In genomic region chr12:106055799-106056198, GRCm38 (mm10) we compare ENCODE assay signal across 9 mouse cellular contexts. TPM values are rescaled to one million over a fixed set of nuclear protein-coding genes. Genes with fewer than 3 reads are reported as not detected.
DNase-seq lines count a peak whose midpoint lies in the region; ATAC-seq and TF ChIP-seq lines count a peak whose summit lies in the region.
"Had no signal": no experiment of that assay in that cellular context is flagged by ENCODE, and none has a peak within 500 bp of the region (broad histone marks: within the 10 kb centered on the region; RNA-seq: fewer than 3 reads in every experiment).

No protein-coding gene starts in this region.

- no peak overlapping the region for H3K9ac ChIP-seq in ES-Bruce4 (ENCODE audit: low read depth, poor library complexity, severe bottlenecking)
- no peak overlapping the region for H3K9ac ChIP-seq in heart, postnatal 0 days (replicated peaks; ENCODE audit: low read depth, low read length)
- no peak overlapping the region for H3K9ac ChIP-seq in lung, embryonic 15.5 days
- H3K9ac ChIP-seq: limb, embryonic 12.5 days had no signal

- no peak overlapping the region for H3K4me3 ChIP-seq in ES-Bruce4 (ENCODE audit: low read depth, low read length)
- H3K4me3 ChIP-seq in bone marrow macrophage, adult 2 months (ENCODE audit: insufficient read depth, low read length) = no peak overlapping the region
- no peak overlapping the region for H3K4me3 ChIP-seq in heart, postnatal 0 days (ENCODE audit: low read depth, low read length)
- H3K4me3 ChIP-seq in lung, embryonic 15.5 days = no peak overlapping the region
- H3K4me3 ChIP-seq: limb, embryonic 12.5 days had no signal

- H3K36me3 ChIP-seq in ES-Bruce4 (ENCODE audit: control insufficient read depth, insufficient read depth, low read length, poor library complexity, severe bottlenecking) = peaks cover 3% of the 10 kb centered on the region
- peaks cover 37% of the 10 kb centered on the region for H3K36me3 ChIP-seq in heart, postnatal 0 days (replicated peaks; ENCODE audit: control insufficient read depth, insufficient read depth, low read length)
- peaks cover 18% of the 10 kb centered on the region for H3K36me3 ChIP-seq in lung, embryonic 15.5 days

- TF ChIP-seq EP300 in ES-Bruce4 (IDR thresholded peaks at IDR 0.05; ENCODE audit: insufficient read depth, low read depth, low read length) = no peak
- TF ChIP-seq EP300 in heart, postnatal 0 days (IDR thresholded peaks at IDR 0.05; ENCODE audit: low read depth) = no peak

- no peaks in the 10 kb centered on the region for H3K9me3 ChIP-seq in ES-Bruce4 (replicated peaks; ENCODE audit: control insufficient read depth, insufficient read depth, low read length, poor library complexity, severe bottlenecking)
- no peaks in the 10 kb centered on the region for H3K9me3 ChIP-seq in heart, postnatal 0 days (replicated peaks; ENCODE audit: control insufficient read depth, low read length)
- no peaks in the 10 kb centered on the region for H3K9me3 ChIP-seq in lung, embryonic 15.5 days
- H3K9me3 ChIP-seq: limb, embryonic 12.5 days had no signal

- TF ChIP-seq POLR2A in ES-Bruce4 (IDR thresholded peaks at IDR 0.05; ENCODE audit: insufficient read depth, low read length) = no peak
- no peak for TF ChIP-seq POLR2A in bone marrow macrophage, adult 2 months (IDR thresholded peaks at IDR 0.05; ENCODE audit: borderline replicate concordance, low read depth, low read length)

- 28% methylated on average over 6 of the region's 6 CpGs for WGBS in heart, postnatal 0 days
- WGBS in lung, embryonic 15.5 days = 31% methylated on average over 6 of the region's 6 CpGs

- DNase-seq in heart, postnatal 0 days (ENCODE audit: low spot score) = peak; percentile 51
- peak; percentile 78 to 93 for DNase-seq in layer of hippocampus, adult 8-10 months (ENCODE audit: low spot score in 2 of 2)
- DNase-seq in ovary, postnatal 36 days (ENCODE audit: low spot score) = peak; percentile 69
- DNase-seq in thymus, postnatal 14 days = peak; percentile 77

- no peaks in the 10 kb centered on the region for H3K27me3 ChIP-seq in ES-Bruce4 (ENCODE audit: control insufficient read depth, insufficient read depth, low read length, poor library complexity, severe bottlenecking)
- H3K27me3 ChIP-seq in heart, postnatal 0 days (ENCODE audit: control insufficient read depth, insufficient read depth, low read length) = no peaks in the 10 kb centered on the region
- H3K27me3 ChIP-seq in lung, embryonic 15.5 days = no peaks in the 10 kb centered on the region
- H3K27me3 ChIP-seq: limb, embryonic 12.5 days had no signal

- H3K27ac ChIP-seq in ES-Bruce4 (ENCODE audit: insufficient read depth, low read length) = no peak overlapping the region
- no peak overlapping the region for H3K27ac ChIP-seq in bone marrow macrophage, adult 2 months (ENCODE audit: insufficient read depth, low read depth, low read length)
- H3K27ac ChIP-seq in heart, postnatal 0 days (ENCODE audit: low read depth) = no peak overlapping the region
- no peak overlapping the region for H3K27ac ChIP-seq in lung, embryonic 15.5 days
- H3K27ac ChIP-seq: limb, embryonic 12.5 days had no signal

- TF ChIP-seq CTCF in ES-Bruce4 (IDR thresholded peaks at IDR 0.05; ENCODE audit: low read depth, low read length) = peak; percentile 65
- peak; percentile 50; the same call in 1 of the 2 replicates for TF ChIP-seq CTCF in bone marrow macrophage, adult 2 months (IDR thresholded peaks at IDR 0.05; ENCODE audit: low read depth, low read length)
- TF ChIP-seq CTCF in heart, postnatal 0 days (IDR thresholded peaks at IDR 0.05; ENCODE audit: low read depth) = peak; percentile 94

- no peak overlapping the region for H3K4me2 ChIP-seq in heart, postnatal 0 days (ENCODE audit: low read depth, low read length)
- H3K4me2 ChIP-seq in lung, embryonic 15.5 days = no peak overlapping the region
- H3K4me2 ChIP-seq: limb, embryonic 12.5 days had no signal

- ATAC-seq in erythroblast, adult 5-6 weeks (replicated peaks; ENCODE audit: low FRiP score, poor library complexity, severe bottlenecking) = peak; percentile 86
- ATAC-seq in heart, postnatal 0 days (ENCODE audit: insufficient read depth, low read depth) = no peak; the same call in 1 of the 2 replicates
- peak; percentile 72; the same call in 1 of the 2 replicates for ATAC-seq in lung, embryonic 15.5 days (ENCODE audit: borderline replicate concordance, extremely low read depth, low FRiP score, low TSS enrichment)

- no peaks in the 10 kb centered on the region for H3K4me1 ChIP-seq in ES-Bruce4 (ENCODE audit: control insufficient read depth, insufficient read depth, low read length)
- no peaks in the 10 kb centered on the region for H3K4me1 ChIP-seq in bone marrow macrophage, adult 2 months (ENCODE audit: control insufficient read depth, insufficient read depth, low read length)
- H3K4me1 ChIP-seq in heart, postnatal 0 days (ENCODE audit: control insufficient read depth, insufficient read depth) = no peaks in the 10 kb centered on the region
- H3K4me1 ChIP-seq in lung, embryonic 15.5 days = 0 out of 2 replicates have a peak, but pooled peaks cover 2% of the 10 kb centered on the region

RNA-seq across cellular contexts. Expression of gene Vrk1, which starts 45.8 kb away (rescaled TPM):
- 82.8 and 85.6 TPM in 2 replicates for polyA plus RNA-seq in ES-Bruce4 (2011; ENCODE audit: insufficient read depth, insufficient read length, low read depth, missing spikeins)
- 37.0 and 42.9 TPM in 2 replicates for polyA plus RNA-seq in bone marrow macrophage, adult 2 months (2012; ENCODE audit: insufficient read depth, insufficient read length, missing spikeins)
- total RNA-seq in erythroblast, adult 5-6 weeks (2015; ENCODE audit: low replicate concordance) = 13.8 and 37.2 TPM in 2 replicates
- total RNA-seq in erythroblast, adult 5-6 weeks (2017; ENCODE audit: low replicate concordance) = 38.2 and 50.0 TPM in 2 replicates
- total RNA-seq in heart, postnatal 0 days (2014; rRNA removed; ENCODE audit: low replicate concordance) = 8.0 and 19.9 TPM in 2 replicates
- 23.6 and 26.0 TPM in 2 replicates for polyA plus RNA-seq in heart, postnatal 0 days (2015; fragmentation: Nextera tagmentation; extraction: Ambion mirVana)
- total RNA-seq in layer of hippocampus, adult 8-10 months (2022) = 10 to 100 TPM; 15.5 to 21.1 (median 17.4) TPM
- 76.3 and 80.6 TPM in 2 replicates for polyA plus RNA-seq in lung, embryonic 15.5 days (2015; fragmentation: Nextera tagmentation; extraction: Ambion mirVana)
